Mouse (Mus musculus): Measurements from ENCODE around the gene Adcy4.

Adcy4 gene

GRCm38 (mm10) chr14:55787731-55788130 is 3.8 kb upstream of the Adcy4 start:
- peak; percentile 27 for DNase-seq

GRCm38 (mm10) chr14:55785195-55785594 is 1.3 kb upstream of the Adcy4 start:
- DNase-seq: peak; percentile 71

GRCm38 (mm10) chr14:55783171-55783957 is 531 bp downstream of the Adcy4 start:
- DNase-seq: no peak

GRCm38 (mm10) chr14:55782361-55782960 is 1.4 kb downstream of the Adcy4 start:
- no peak for DNase-seq

- peak; percentile 63 for DNase-seq
These were observed 2.6 kb downstream of the Adcy4 start for GRCm38 (mm10) chr14:55781310-55781709.

- DNase-seq: peak; percentile 7
These were observed 3.2 kb downstream of the Adcy4 start for GRCm38 (mm10) chr14:55780736-55781135.

- peak; percentile 6 for DNase-seq
These were observed 4.2 kb downstream of the Adcy4 start for GRCm38 (mm10) chr14:55779656-55780055.

GRCm38 (mm10) chr14:55778686-55779085 is 5.2 kb downstream of the Adcy4 start:
- peak; percentile 6 for DNase-seq

GRCm38 (mm10) chr14:55777806-55778205 is 6.1 kb downstream of the Adcy4 start:
- peak; percentile 3 for DNase-seq

- peak; percentile 1 for DNase-seq
These were observed 6.7 kb downstream of the Adcy4 start for GRCm38 (mm10) chr14:55777176-55777575.

- peak; percentile 0 for DNase-seq
These were observed 7.2 kb downstream of the Adcy4 start for GRCm38 (mm10) chr14:55776711-55777110.

- no peak for DNase-seq
These were observed 14.7 kb downstream of the Adcy4 start for GRCm38 (mm10) chr14:55769087-55769703.

GRCm38 (mm10) chr14:55768555-55768954 is 15.3 kb downstream of the Adcy4 start:
- DNase-seq: no peak

GRCm38 (mm10) chr14:55767519-55768414 is 16.1 kb downstream of the Adcy4 start:
- peak; percentile 54 for DNase-seq

GRCm38 (mm10) chr14:55765696-55766095 is 18.2 kb downstream of the Adcy4 start, which contains the start of gene Ltb4r1:
Ltb4r1 (plus strand) TSS chr14:55765962.
- peak; percentile 41 for DNase-seq

- no peak for DNase-seq
These were observed 20.7 kb downstream of the Adcy4 start for GRCm38 (mm10) chr14:55763166-55763565.

GRCm38 (mm10) chr14:55762001-55762821 is 21.7 kb downstream of the Adcy4 start:
- peak; percentile 63 for DNase-seq

- DNase-seq: no peak
These were observed 22.7 kb downstream of the Adcy4 start, which contains the start of gene Ltb4r2 for GRCm38 (mm10) chr14:55761163-55761562. Ltb4r2 (plus strand) TSS chr14:55761428.

- peak; percentile 92 for DNase-seq
These were observed 23.7 kb downstream of the Adcy4 start for GRCm38 (mm10) chr14:55760156-55760555.

GRCm38 (mm10) chr14:55758363-55758784 is 25.5 kb downstream of the Adcy4 start, which contains the start of gene Cideb:
Cideb (minus strand) TSS chr14:55758458.
- DNase-seq: peak; percentile 39

- no peak for DNase-seq
These were observed 26.3 kb downstream of the Adcy4 start for GRCm38 (mm10) chr14:55757566-55757965.

Data from thymus, postnatal 4 days (tissue).